Mouse (Mus musculus) telencephalon, adult 2 months (tissue): ENCODE measurements around the gene Mrps36.
A peak's percentile ranks its signal among the peaks of the same experiment; 100 is the strongest.
"Not testable (repeated sequence)": the region's sequence is repeated elsewhere in the genome, so short reads cannot be mapped to it uniquely, and the experiment has no call there.

Experiments
- DNase-seq: peaks from one replicate; pipeline ENCODE4 v3.0.0-alpha.2; 2011; ENCODE audit warnings: low read depth, low spot score

Gene Mrps36

DNA sequence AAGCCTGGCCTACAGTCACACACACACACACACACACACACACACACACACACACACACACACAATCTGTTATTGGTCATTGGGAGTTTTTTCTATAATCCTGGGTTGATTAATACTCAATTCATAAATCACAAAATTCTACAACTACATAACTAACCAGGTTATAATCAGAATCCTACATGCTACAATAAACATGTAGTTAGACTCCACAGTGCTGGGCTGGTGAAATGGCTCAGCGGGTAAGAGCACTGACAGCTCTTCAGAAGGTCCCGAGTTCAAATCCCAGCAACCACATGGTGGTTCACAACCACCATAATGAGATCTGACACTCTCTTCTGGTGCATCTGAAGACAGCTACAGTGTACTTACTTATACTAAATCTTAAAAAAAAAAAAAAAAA, 11.7 kb downstream of the Mrps36 start:
- no peak for DNase-seq

DNA sequence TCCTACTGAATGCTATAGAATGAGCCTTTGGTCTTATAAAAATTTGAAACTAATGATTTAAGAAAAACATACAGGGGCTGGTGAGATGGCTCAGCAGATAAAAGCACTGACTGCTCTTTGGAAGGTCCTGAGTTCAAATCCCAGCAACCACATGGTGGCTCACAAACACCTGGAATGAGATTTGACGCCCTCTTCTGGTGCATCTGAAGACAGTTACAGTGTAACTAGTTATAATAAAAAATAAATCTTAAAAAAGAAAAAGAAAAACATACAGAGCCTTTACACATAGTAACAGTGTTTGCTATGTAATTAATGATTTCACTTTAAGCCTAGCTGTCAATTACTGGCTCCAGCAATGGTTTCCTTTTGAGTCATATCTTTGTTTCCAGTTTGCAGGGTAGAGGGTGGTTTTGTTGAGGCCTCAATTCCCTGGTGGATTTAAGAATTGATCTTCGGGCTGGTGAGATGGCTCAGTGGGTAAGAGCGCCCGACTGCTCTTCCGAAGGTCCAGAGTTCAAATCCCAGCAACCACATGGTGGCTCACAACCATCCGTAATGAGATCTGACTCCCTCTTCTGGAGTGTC, 12.9 kb downstream of the Mrps36 start:
- DNase-seq: not testable (repeated sequence)

DNA sequence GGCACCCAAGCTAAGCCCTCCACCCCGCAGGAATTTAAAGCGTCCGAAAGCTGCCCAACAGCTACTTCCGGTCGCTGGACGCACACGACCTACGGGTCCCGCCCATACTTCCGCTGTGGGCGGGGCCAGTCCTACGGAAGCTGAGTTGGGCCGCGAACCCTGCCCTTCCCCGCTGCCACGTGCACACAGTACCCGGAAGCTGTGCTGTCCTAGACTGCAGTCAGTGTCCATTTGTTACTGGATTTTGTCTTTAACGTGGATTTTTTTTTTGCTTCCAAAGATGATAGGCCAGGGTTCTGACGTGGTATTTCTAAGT, 13.6 kb downstream of the Mrps36 start, which contains the start of gene Cdk7:
Gene Cdk7, minus strand, starts transcription at position 79 of the 316 bp plus-strand sequence.
- DNase-seq: peak; percentile 94

GRCm38 (mm10) chr13:100730153-100730860, 14.2 kb downstream of the Mrps36 start:
- no peak for DNase-seq

DNA sequence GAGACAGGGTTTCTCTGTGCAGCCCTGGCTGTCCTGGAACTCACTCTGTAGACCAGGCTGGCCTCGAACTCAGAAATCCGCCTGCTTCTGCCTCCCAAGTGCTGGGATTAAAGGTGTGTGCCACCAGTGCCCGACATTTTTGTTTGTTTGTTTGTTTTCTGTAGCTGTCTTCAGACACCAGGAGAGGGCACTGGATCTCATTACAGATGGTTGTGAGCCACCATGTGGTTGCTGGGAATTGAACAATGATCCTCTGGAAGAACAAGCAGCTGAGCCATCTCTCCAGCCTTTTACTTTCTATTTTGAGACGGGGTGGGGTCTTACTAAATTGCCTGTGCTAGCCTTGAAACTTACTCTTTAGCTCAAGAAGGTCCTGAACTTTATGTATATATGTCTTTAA, 15.9 kb downstream of the Mrps36 start:
- DNase-seq: not testable (repeated sequence)

DNA sequence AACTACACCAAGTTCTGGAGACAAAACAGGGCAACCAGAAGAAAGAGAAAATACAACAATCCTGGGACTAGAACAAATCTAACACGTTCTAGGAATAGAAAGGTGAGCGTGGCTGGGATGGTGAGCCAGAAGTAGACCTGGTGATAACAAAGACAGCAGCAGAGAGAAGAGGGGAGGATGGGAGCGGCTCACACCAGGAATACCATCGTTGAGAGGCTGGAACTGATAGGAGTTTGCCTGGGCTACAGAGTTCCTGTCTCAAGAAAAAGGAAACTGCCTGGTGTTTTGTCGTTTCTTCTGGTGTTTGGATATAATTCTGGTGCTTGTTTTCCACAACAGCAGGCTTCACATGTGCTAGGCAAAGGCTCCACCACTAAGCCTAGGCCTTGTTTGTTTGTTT, 16.4 kb downstream of the Mrps36 start:
- DNase-seq: no peak

- DNase-seq: no peak
Measured at GRCm38 (mm10) chr13:100725194-100725593, 19.3 kb downstream of the Mrps36 start.

DNA sequence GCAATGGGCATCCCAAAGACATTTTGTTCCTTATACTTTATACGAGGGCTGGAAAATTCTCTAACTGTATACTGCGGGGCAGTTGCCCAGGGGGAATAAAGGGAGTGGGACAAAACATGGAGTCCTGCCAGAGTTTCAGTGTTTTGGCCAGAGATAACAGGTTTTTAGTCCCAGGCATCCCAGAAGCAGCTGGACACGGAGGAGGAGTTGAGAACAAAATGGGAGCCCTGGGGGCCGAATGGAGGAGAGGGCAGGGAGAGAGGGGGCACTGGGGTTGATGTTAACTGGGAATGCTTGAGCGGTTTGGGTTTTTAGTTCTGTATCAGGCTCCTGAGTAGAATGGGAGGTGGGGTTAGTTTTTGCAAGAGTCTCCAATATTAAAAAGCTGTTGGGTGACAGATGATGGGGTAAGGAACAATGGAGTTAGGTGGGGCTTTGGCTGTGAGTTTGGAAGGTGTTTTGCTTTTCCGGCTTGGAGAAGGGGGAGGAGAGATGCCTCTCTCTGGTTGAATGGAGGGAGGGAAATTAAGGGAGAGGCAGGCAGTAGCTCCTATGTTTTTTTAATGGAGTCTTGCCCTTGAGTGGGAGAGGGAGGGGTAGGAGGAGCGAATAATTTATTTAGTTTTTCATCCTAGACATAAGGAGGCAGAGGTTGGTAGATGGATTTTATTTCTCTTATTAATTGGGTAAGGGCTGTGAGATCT, 20.3 kb downstream of the Mrps36 start:
- no peak for DNase-seq

DNA sequence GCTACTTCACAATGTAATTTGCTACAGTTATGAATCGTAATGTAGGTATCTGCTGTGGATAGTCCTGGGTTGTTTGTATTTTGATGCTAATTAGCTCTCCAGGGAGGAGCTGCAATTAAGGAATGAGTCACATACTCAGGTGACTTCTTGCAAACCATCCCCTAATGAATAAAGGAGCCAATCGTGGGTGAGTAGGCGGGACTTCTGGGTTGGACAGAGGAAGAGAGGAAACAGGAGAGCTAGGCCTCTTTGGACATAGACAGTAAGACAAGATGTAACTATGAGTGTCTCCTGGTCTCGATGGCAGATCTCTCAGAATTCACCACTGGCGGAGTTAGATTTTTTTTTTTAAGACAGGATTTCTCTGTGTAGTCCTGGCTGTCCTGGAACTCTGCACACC, 22.8 kb downstream of the Mrps36 start:
- no peak for DNase-seq

- no peak for DNase-seq
Measured at GRCm38 (mm10) chr13:100715467-100715866, 29.0 kb downstream of the Mrps36 start.

GRCm38 (mm10) chr13:100706206-100706605, 38.3 kb downstream of the Mrps36 start:
- DNase-seq: no peak

- no peak for DNase-seq
Measured at GRCm38 (mm10) chr13:100703468-100703867, 41.0 kb downstream of the Mrps36 start.

DNA sequence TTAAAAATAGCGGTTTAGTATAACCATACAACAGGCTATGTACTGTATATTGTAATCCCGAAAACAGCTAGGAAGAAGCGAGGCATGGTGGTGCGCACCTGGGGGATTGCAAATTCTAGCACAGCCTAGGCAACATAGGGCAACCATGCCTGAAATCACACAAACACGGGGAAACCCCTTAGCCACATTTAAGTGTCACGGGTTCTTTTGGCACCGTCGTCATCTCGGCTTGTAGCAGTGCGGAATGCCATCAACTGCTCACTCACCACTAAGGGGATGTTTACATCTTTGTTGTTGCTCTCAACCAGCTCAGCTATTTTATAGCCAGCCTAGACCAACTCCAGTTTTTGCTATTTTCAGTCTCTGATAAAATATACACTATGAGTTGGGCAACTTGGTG, 45.6 kb downstream of the Mrps36 start:
- no peak for DNase-seq

- no peak for DNase-seq
Measured at GRCm38 (mm10) chr13:100697541-100697940, 46.9 kb downstream of the Mrps36 start.

GRCm38 (mm10) chr13:100687513-100687912, 56.9 kb downstream of the Mrps36 start:
- no peak for DNase-seq
